Mouse (Mus musculus): ENCODE data around the gene Acmsd.
"Not testable (repeated sequence)": the region's sequence is repeated elsewhere in the genome, so short reads cannot be mapped to it uniquely, and the experiment has no call there.

The Acmsd gene

DNA sequence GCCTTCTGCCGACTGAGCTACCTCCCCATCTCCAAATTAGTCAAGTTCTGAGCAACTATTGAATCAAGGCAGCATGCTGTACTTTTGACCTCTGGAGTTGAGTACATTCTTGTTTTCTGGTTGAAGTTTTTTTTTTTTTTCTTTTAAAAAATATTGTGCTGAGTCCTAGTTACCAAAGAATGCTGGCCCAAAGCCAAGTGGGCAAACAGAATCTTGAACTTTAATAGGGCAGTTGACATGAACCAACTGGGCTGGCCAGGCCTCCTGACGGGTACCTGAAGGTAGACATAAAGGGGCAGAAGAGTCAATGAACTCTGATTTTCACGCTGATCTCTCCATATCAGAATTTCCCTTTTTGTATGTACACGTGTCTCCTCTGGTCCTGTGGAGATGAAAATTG lies at the start of gene Acmsd:
Acmsd (plus strand) TSS at position 318 of the 400 bp plus-strand sequence.
- DNase-seq (ENCODE audit: low read depth, low spot score): no peak

DNA sequence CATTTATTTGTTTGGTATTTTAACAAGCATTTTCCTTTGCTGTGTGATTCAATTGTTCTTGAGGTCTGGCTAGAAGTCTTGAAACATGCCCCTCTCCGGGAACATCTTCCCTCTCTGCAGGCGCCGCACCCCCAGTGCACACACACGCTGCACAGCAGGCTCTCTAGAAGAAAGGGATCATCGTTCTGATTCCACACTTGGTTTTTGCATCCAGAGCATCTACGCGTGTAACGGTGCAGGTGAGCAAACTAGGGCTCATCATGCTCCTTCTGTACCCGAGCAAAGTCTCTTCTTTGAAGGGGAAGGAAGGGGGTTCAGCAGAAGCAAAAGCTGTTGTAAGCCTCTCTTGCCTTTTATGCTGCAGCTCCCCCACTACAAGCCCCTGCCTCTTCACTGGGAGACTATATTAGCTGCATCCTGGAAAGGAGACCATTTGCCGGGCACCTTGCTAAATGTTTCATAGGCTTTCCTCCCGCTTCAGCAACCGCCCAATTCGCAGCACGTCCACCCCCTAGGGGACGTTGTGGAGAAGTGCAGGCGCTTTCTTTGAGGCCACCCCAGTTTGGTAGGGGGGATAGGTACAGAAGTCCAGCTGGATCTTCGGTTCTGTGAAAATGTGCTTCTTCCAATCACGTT lies 49.6 kb upstream of the Acmsd start, which contains the start of gene Tmem163:
Tmem163 (minus strand) TSS at position 51 of the 636 bp plus-strand sequence.
- DNase-seq (ENCODE audit: low read depth, low spot score): no peak

DNA sequence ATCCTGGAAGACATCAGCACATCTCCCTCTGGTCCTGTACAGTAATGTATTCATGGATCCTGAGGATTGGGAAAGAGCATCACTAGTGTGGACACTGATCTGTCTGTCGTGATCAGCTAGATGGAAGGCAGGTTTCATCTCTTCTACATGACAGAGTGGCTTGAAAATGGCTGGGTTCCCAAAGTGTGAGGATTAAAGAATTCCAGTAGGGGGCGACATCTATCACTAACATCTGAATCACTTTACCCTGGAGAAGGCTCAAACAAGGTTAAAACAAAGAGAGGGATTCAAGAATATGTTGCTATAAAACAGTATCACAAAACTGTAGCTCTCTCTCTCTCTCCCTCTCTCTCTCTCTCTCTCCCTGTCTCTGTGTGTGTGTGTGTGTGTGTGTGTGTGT lies 32.7 kb upstream of the Acmsd start:
- no peak for DNase-seq (ENCODE audit: low read depth, low spot score)

DNA sequence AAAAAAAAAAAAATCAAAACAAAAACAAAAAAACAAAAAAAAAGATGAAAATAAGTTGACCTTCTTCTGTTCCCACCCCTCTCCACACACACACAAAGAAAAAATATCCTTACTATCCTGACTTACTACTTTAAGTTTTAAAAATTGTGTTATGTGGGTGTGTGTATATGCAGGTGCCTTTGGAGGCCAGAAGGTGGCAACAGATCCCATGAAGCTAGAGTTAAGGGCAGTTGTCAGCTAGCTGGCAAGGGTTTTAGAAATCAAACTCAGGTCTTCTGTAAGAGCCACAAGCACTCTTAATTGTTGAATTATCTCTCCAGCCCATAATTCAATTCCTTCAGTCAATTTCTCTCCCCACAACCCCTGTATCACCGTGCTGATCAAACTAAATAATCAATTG lies 27.0 kb upstream of the Acmsd start:
- no peak for DNase-seq (ENCODE audit: low read depth, low spot score)

DNA sequence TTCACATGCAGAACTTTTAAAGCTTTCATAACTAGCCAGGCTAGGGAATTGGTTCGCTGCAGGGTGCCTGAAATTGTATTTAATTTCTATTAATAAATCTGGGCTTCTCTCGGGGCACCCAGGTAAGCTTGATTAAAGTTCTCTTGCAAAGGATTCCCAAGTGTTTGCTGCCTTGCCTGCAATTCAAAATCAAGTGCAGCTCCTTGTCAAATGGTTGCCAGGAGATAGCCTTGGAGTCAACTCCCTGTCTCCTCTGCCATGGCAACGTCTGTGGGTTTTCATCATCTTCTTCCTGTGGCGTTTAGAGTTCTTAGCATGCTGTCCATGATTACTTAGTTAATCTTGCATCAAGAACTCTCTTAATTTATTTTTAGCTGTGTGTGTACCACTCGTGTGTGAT lies 22.9 kb upstream of the Acmsd start:
- DNase-seq (ENCODE audit: low read depth, low spot score): peak; percentile 3

DNA sequence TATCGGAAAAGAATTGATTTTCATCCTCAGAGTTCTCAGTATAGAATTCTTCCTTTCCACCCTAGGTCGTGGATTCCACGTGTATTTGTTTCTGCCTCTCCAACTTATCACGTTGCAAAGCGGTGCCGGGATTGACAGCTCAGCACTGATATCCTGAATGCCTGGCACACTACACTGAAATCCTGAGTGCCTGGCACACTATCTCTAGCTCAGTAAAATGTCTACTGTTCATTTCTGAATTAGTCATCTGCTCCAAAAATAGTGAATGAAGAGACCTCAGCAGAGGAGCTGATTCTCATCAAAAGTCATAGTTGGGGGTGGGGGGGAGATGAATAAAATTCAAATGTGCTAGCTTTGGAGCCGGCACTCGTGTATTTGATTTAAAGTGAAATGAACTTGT lies 12.8 kb upstream of the Acmsd start:
- DNase-seq (ENCODE audit: low read depth, low spot score): peak; percentile 4

DNA sequence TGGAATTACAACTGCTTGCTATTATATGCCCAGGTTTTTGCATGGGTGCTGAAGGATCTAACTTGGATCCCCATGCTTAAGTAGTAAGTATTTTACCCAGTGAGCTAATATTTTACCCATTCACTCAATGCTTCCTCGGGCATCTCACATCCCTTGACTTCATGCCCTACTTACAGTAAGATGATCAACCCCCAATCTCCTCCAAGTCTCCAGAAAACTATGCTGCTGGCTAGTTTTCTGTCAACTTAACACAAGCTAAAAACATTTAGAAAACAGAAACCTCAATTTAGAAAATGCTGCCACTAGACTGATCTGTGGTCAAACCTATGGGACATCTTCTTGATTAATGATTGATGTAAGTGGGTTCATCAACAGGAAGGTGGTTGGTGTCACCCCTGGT lies 10.9 kb upstream of the Acmsd start:
- no peak for DNase-seq (ENCODE audit: low read depth, low spot score)

DNA sequence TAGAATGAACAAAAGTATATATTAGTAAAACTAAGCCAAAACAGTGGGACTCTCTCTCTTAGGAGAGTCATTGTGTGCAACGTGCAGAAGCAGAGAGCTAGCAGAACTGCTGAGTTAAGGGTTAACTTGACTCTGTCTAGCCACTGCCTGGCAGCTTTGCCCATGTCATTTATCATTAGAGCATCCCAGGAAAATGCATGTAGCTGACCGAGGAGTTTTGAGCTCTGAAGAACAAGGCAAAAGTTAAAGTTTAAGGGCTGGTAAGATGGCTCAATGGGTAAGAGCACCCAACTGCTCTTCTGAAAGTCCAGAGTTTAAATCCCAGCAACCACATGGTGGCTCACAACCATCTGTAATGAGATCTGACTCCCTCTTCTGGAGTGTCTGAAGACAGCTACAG lies 5.6 kb upstream of the Acmsd start:
- no peak for DNase-seq (ENCODE audit: low read depth, low spot score)

DNA sequence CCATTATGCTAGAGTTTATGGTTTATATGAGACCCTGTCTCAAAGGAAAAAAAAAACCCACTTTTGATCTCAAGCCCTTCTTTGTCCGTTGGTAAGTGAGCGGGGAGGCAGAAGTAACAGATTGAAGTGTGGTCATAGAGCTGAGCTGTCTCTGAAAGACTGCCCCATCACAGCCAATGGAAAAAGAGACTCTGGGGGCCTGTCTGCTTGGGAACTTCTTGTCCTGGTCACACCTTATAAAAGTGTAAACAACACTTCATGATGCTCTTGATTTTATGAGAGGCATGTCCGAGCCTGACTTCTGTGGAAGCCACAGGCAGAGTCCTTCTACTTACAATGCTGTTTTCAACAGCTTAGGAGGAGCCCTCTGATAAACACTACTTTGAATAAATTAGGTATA lies 1.9 kb downstream of the Acmsd start:
- DNase-seq (ENCODE audit: low read depth, low spot score): no peak

DNA sequence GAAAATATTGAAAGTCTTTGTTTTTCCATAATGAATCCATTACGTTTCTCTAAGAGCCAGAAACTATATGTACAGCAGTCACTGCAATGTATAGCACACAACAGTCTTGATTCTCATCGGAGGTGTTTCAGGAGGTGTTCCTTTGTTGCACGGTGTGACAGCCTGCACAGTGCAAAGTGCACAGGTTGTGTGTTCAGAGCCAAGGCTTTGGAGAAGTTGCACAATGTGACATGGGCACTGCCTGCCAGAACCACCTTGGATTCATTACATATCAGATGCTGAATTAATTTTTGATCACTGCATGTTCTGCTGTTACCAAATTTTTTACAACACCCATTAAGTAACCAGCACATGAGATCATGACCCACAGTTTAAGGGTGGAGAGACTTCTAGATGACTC lies 3.2 kb downstream of the Acmsd start:
- no peak for DNase-seq (ENCODE audit: low read depth, low spot score)

DNA sequence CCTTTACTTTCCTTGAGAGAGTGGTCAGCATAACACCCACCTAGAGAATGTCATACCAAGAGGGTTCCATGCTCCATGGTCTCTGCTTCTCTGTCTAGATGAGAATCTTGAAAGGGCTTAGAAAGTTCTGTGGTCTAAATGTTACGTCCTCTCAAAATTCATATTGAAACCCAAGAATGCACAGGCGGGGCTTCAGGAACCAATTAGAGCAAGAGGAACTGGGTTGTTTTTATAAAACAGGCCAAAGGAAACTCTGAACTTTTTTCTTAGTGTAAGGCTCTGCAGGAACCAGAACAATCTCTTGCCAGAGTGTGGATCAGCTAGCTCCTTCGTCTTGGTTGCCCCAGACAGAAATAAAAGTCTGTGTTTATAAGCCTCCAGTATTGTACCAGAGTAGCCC lies 3.6 kb downstream of the Acmsd start:
- DNase-seq (ENCODE audit: low read depth, low spot score): no peak

DNA sequence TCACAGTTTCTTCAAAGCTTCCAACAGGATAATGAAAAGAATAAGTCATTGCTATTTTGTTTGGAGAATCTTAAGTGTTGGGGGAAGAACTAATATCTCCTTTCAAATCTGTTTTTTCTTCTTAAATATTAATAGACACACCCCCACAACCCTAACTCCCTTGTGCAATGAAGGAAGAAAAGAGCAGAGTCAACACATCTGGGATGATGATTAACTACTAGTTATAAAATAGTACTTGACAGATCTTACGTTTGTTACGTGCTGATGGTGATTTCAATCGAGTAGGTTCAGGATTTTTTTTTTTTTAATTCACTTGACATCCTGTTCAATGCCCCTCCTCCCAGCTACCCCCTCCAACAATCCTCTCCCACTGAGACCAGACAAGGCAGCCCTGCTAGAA lies 6.1 kb downstream of the Acmsd start:
- DNase-seq (ENCODE audit: low read depth, low spot score): no peak

DNA sequence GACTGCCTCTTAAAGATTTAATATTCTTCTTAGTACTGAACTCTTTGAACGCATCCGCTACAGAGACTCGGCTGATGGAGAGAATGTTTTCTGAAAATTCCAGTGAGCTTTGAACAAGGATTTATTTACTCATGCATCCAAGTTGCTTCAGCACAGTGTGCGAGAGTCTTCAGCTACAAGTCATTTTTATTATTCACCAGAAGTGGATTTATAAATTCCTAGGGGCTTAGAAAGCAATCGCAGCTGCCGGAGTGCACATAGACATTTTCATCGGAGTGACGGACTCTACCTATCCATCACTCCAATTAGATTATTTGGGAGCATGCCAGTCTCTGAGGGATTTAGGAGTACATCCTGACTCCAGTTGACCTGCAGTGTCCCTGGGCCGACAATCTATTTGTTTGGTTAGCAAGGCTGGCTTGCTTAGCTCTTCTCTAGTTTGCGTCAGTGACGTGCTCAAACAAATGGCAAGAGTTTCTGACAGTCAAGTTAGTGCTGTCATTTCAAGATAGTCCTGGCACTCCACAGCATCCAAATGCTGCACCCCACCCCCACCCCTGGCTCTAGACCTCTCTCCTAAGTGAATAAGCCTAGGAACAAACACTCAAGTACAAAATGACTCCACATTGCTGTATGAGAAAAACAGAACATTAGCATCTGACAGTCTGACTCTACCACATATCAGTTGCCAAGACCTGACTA lies 21.3 kb downstream of the Acmsd start:
- DNase-seq (ENCODE audit: low read depth, low spot score): no peak

DNA sequence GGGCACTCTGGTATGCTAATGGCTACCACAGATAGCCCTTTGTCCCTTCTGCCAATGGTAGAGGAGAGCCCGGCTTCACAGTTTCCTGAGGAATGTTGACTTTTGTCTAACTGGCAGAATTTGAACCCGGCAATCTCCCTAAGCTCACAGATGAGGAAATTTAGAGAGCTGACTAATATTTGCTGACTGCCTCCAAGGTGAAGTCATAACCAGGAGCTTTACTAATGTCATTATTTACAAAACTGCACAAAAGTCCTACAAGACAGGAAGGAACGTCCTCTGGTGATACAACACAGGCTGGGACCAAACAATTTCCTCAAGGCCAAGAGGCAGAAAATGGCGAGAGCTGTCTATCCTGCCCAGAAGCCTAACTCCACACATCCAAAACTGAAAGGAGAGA lies 26.6 kb downstream of the Acmsd start:
- no peak for DNase-seq (ENCODE audit: low read depth, low spot score)

DNA sequence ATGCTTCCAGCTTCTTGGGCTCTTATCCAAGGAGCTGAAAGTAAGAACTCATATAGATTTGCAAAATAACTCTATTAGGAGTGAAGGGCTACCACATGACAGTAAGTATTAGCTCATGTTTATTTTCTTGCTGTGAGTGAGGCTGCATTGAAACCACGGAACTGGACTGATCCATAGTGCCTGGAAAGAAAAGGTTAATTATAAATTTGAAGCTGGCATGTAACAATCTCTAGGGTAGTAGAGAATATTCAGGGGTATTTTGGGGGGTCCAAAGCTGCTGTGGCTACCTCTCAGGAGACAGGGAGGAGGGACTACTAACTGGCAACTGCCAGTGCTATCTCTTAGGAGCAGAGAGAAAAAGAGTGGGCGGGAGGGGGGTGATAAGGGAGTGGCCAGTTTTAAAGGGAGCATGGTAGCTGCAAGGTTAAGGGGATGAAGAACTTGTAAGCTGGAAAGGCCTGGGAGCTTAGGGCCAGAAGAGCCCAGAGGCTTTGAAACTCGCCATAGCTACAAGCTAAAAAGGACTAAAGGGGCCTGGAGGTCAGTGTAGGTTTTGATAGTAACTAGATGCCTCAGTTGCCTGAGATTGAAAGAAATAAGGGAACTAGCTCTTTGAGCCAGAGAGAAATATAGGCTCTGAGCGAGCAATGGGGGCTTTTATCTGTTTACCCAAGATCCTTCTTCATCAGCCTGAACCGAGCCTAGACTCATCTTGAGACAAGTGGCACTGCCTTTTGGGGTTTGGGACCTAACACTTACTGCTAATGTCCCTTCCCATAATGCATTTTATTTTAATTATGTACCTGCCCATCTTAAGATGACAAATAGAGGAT lies 27.3 kb downstream of the Acmsd start:
- no peak for DNase-seq (ENCODE audit: low read depth, low spot score)

DNA sequence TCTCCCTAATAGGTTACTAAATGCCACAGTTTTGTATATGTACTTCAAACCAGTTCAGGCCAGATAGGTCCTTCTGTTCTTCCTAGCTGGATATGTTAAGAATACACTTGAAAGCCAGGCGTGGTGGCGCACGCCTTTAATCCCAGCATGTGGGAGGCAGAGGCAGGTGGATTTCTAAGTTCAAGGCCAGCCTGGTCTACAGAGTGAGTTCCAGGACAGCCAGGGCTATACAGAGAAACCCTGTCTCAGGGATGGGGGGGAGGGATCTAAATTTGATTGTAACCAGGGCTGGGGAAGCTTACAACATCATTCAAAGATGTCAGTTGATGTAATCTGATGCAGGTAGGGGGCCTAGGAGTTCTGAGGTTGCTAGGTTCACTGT lies 27.9 kb downstream of the Acmsd start:
- not testable (repeated sequence) for DNase-seq (ENCODE audit: low read depth, low spot score)

DNA sequence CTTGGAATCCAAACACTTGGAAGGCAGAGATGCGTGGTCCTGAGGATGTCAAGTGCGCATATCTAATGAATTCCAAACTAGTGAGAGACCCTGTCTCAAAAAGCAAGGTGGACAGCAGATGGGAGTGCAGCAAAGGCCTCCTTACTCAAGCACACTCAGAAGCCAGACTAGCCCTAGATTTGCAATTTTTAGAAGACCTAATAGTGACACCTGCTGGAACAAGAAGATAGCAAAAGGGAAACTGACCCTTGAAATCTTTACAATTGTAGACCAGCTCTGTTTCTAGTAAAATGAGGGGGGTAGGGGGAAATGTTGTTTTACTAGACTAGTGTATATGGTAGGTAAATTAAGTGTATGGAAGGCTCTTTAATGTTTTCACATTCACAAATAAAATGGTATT lies 36.3 kb downstream of the Acmsd start:
- no peak for DNase-seq (ENCODE audit: low read depth, low spot score)

DNA sequence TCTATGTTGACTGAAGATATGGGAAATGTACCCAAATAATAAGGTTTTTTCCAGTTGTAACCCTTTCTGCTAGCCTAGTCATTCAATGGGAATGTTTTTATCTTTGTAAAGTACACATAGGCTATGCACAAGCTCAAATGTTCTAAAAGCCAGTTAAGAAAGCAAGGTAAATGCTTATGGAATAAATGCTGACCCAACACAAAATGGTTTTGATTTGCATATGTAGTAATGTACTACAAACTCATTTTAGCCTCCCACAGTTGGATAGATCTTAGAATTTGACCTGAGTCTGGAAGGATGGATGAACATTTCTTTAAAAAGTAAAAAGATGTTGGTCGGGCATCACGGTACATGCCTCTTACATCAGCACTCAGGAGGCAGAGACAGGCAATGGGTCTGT lies 37.5 kb downstream of the Acmsd start:
- no peak for DNase-seq (ENCODE audit: low read depth, low spot score)

DNA sequence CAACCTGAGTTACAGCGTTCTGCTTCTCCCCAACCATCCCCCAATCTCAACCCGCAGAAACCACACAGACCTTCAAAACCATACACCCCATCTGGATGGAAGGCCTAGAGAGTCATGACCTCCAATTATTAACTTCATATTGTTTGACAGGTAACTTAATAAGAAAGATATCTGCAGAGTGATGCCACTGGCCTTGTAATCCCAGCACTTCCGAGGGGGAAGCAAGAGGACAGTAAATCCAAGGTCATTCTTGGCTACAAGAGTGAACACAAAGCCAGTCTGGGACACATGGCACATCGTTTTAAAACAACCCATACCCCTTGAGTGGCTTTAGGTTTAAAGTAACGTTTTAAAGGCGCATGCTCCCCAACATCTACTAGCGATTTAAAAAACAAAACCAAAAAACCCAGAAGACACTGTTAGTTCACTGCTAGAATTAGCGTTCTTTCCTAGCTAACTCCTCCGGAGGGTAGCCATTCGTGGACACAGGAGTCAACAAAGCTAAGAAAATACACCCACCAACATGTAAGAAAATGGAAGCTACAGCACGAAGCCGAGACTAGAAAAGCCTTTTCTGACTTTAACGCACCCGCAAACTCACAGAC lies 44.1 kb downstream of the Acmsd start:
- no peak for DNase-seq (ENCODE audit: low read depth, low spot score)

DNA sequence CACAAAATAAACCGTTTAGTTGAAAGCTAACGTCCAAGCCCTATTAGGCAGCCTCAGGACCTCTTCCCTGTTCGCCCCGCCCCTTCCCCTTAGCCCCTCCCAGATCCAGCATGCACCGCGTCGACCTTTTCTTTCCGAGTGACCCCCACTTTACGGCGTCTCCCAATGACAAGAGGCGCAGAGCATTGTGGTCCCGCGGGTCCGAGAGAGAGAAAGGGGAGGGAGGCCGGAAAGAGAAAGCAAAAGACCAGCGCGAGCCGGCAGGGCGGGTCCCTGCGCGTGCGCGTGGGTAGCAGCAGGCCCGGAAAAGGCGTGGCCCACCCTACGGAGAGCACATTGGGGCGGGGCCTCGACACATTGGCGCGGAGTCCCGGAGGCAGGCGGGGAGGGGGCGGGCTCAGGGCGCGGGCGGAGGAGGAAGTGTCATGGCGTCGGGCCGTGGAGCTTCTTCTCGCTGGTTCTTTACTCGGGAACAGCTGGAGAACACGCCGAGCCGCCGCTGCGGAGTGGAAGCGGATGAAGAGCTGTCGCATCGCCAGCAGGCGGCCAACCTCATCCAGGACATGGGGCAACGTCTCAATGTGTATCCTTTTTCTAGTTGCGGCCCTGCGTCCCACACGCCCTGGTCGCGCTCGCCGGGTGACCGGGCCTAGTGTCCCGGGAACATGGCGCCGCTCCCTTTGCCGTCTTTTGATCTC lies 44.7 kb downstream of the Acmsd start, which contains the start of gene Ccnt2:
Ccnt2 (plus strand) TSS at position 362 of the 698 bp plus-strand sequence.
- DNase-seq (ENCODE audit: low read depth, low spot score): peak; percentile 99

DNA sequence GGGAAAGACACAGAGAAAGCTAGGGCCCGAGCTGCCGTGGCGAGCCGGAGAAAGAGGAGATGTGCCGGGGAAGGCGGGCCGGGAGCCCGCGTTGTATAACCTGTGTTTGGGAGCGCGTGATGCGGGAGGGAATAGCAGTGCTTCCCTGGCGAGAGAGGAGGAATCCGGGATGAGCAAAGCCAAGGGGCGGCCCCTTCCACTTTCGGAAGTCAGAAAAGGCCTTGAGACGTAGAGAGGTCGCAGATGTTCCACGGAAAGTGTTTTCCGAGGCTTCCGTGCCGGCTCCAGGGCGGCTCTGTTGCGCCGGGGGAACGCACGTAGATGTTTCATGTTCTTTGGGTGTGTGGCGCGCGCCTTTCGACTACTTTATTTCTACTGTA lies 45.3 kb downstream of the Acmsd start:
- DNase-seq (ENCODE audit: low read depth, low spot score): no peak
